Mouse (Mus musculus) mammary gland, adult 2 months (tissue): ENCODE results near the gene Gm43738. TPM values are rescaled to one million over a fixed set of nuclear protein-coding genes. Genes with fewer than 3 reads are reported as not detected.

ENCODE experiments used
- polyA plus RNA-seq: library from polyadenylated mRNA; depleted of rRNA; stranded (reverse); fragments of >200 nt; gene quantifications from 2 replicates; pipeline ENCODE4 v1.2.3, GENCODE M21; 2012; ENCODE audit warnings: low replicate concordance; rRNA removed

The Gm43738 gene
- polyA plus RNA-seq, result not detected in 2 replicates

DNA sequence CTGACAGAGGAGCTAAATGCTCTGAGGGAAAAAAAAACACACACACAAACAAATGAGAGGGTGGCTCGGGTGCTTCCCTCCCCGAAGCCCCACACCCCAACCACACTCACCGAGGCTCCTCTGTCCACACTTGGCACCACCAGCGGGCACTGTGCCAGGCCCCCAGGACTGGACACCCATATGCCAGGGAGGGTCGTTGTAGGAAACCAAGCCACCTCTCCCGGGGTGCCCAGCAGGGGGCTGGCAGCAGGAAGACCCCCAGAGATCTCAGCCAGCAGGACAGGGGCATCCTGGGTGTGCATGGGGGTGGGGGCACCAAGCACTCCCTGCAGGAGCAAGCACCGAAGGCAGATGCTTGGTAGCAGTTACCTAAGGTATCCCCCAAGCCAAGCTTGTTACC lies at the start of gene Gm43738:
Gm43738 (minus strand) TSS at position 289 of the 400 bp plus-strand sequence.

GRCm38 (mm10) chr3:89135958-89136357 lies 35.1 kb upstream of the Gm43738 start, which contains the start of gene Pklr:
Gene Pklr, plus strand, starts transcription at chr3:89136142.

DNA sequence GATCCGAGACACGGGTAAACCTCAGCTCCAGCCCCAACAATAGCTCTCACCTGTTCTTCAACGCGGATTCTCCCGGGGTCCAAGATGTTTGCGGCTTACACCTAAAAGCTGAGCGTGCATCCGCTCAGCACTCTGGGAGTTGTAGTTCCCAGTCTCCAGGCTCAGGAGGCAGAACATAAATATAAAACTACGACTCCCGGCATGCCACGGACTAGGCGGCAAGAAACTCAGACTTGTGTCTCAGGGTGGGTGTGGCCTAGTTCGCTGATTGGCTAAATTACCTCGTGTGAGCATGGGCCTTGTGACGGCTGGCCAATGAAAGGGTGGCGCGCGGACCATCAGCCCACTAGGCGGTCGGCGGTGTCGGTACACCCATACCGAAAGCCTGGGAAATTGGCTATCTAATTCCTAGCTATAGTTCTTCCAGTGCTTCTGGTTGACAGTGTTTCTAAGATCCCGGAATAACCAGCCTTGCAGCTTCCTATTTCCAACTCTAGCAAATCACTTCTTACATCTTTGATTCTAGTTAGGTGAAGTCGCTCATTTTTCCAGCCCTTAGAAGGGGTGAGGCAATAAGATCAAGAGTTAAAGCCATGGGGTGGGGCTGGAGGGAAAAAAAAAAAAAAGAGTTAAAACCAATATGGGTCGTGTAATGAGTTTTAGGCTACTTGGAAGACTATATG lies 1.1 kb upstream of the Gm43738 start, which contains the start of gene Fdps:
Fdps (minus strand) TSS at position 148 of the 683 bp plus-strand sequence.

GRCm38 (mm10) chr3:89093175-89093574 lies 7.7 kb downstream of the Gm43738 start, which contains the start of gene Rusc1:
Gene Rusc1, minus strand, starts transcription at chr3:89093311.

Other genes with a start within 250 kb of the Gm43738 start
- 27.4 and 32.6 TPM in 2 replicates for gene Msto1, start 187.1 kb downstream of the Gm43738 start, polyA plus RNA-seq
- gene Ash1l, start 150.5 kb downstream of the Gm43738 start, polyA plus RNA-seq, result 6.8 and 11.5 TPM in 2 replicates
- 34.1 and 46.4 TPM in 2 replicates for gene Dap3, start 149.9 kb downstream of the Gm43738 start, polyA plus RNA-seq
- 43.9 and 51.7 TPM in 2 replicates for gene Rusc1, start 7.8 kb downstream of the Gm43738 start, polyA plus RNA-seq
- 69.2 and 93.9 TPM in 2 replicates for gene Fdps, start 860 bp upstream of the Gm43738 start, polyA plus RNA-seq
- gene Pklr, start 35.0 kb upstream of the Gm43738 start, polyA plus RNA-seq, result 1.2 TPM in 1 of 2 replicates, not detected in the other
- 1.7 and 5.4 TPM in 2 replicates for gene Hcn3, start 59.1 kb upstream of the Gm43738 start, polyA plus RNA-seq
- gene Clk2, start 63.7 kb upstream of the Gm43738 start, polyA plus RNA-seq, result 52.1 and 77.2 TPM in 2 replicates
- 149 and 198 TPM in 2 replicates for gene Scamp3, start 76.4 kb upstream of the Gm43738 start, polyA plus RNA-seq
- 60.1 and 120 TPM in 2 replicates for gene Fam189b, start 82.0 kb upstream of the Gm43738 start, polyA plus RNA-seq
- 64.0 and 119 TPM in 2 replicates for gene Gba, start 101.8 kb upstream of the Gm43738 start, polyA plus RNA-seq
- 50.0 and 62.6 TPM in 2 replicates for gene Thbs3, start 114.1 kb upstream of the Gm43738 start, polyA plus RNA-seq
- 162 and 208 TPM in 2 replicates for gene Mtx1, start 126.0 kb upstream of the Gm43738 start, polyA plus RNA-seq
- gene Muc1, start 128.0 kb upstream of the Gm43738 start, polyA plus RNA-seq, result 12.4 and 14.5 TPM in 2 replicates
- gene Krtcap2, start 144.9 kb upstream of the Gm43738 start, polyA plus RNA-seq, result 189 and 281 TPM in 2 replicates
- gene Trim46, start 145.2 kb upstream of the Gm43738 start, polyA plus RNA-seq, result 10.8 and 22.3 TPM in 2 replicates
- 493 and 778 TPM in 2 replicates for gene Dpm3, start 158.3 kb upstream of the Gm43738 start, polyA plus RNA-seq
- 258 and 285 TPM in 2 replicates for gene Slc50a1, start 169.5 kb upstream of the Gm43738 start, polyA plus RNA-seq
- 35.6 and 37.1 TPM in 2 replicates for gene Efna1, start 180.0 kb upstream of the Gm43738 start, polyA plus RNA-seq
- 8.6 and 12.4 TPM in 2 replicates for gene Efna3, start 221.9 kb upstream of the Gm43738 start, polyA plus RNA-seq
- gene Efna4, start 236.9 kb upstream of the Gm43738 start, polyA plus RNA-seq, result 6.3 and 14.3 TPM in 2 replicates
- 232 and 296 TPM in 2 replicates for gene Adam15, start 248.9 kb upstream of the Gm43738 start, polyA plus RNA-seq